Mouse (Mus musculus): ENCODE data around the gene Kalrn.

- TF ChIP-seq EP300 (IDR thresholded peaks at IDR 0.05; ENCODE audit: low read depth) = no peak
- no peak for TF ChIP-seq CTCF (IDR thresholded peaks at IDR 0.05; ENCODE audit: low read depth)
Observed at GRCm38 (mm10) chr16:34430131-34430530, 143.2 kb downstream of the Kalrn start.

All from heart, postnatal 0 days (tissue).